Mouse (Mus musculus) forebrain, embryonic 10.5 days (tissue): Measurements from ENCODE around the gene Bcl11a. TPM values are rescaled to one million over a fixed set of nuclear protein-coding genes. Genes with fewer than 3 reads are reported as not detected.
A peak's percentile ranks its signal among the peaks of the same experiment; 100 is the strongest.

ENCODE experiments used
- DNase-seq: peaks from one replicate; pipeline ENCODE4 v3.0.0-alpha.2; 2017; ENCODE audit warnings: low spot score; ENCODE audit errors: extremely low spot score
- H3K27ac ChIP-seq: fragments of 300-500 bp; sonication (generic); 2 replicates; pipeline ENCODE4 v1.5.1; 2016; ENCODE audit warnings: mild to moderate bottlenecking
- H3K27me3 ChIP-seq: fragments of 300-500 bp; sonication (generic); 2 replicates; pipeline ENCODE4 v1.6.1; 2016; ENCODE audit warnings: mild to moderate bottlenecking; ENCODE audit not compliant: poor library complexity, severe bottlenecking
- H3K36me3 ChIP-seq: fragments of 300-500 bp; sonication (generic); replicated peaks from 2 replicates; pipeline ENCODE4 v1.6.1; 2016; ENCODE audit warnings: mild to moderate bottlenecking, moderate library complexity
- H3K4me1 ChIP-seq: fragments of 300-500 bp; sonication (generic); 2 replicates; pipeline ENCODE4 v1.6.1; 2016
- H3K4me3 ChIP-seq: fragments of 300-500 bp; sonication (generic); 2 replicates; pipeline ENCODE4 v1.5.1; 2016; ENCODE audit warnings: mild to moderate bottlenecking, moderate library complexity
- H3K9me3 ChIP-seq: fragments of 300-500 bp; sonication (generic); 2 replicates; pipeline ENCODE4 v1.6.1; 2016; ENCODE audit warnings: mild to moderate bottlenecking, moderate library complexity
- WGBS: fragments of 180-500 bp; shearing (Covaris S2); methylation state at CpG from one replicate; pipeline ENCODE4 v1.1.7; 2016; 5-methylcytosine and 5-hydroxymethylcytosine counted together
- polyA plus RNA-seq: library from polyadenylated mRNA; unstranded; fragments of >200 nt; fragmentation: Nextera tagmentation; extraction: Ambion mirVana; gene quantifications from 2 replicates; pipeline ENCODE4 v1.2.1, GENCODE M21; 2016

Bcl11a gene
- polyA plus RNA-seq, 1 experiment from 2014 or later: 44.1 TPM

GRCm38 (mm10) chr11:24074021-24074591, 3.8 kb upstream of the Bcl11a start:
- DNase-seq: no peak
- Histone ChIP-seq H3K36me3 (no peaks in the 10 kb centered on the region), H3K4me3 (peak overlapping the region; percentile 75), H3K9me3 (no peaks in the 10 kb centered on the region), H3K4me1 (peaks cover 34% of the 10 kb centered on the region), H3K27me3 (peaks cover 35% of the 10 kb centered on the region), H3K27ac (peak overlapping the region; percentile 37; the same call in 1 of the 2 replicates)
- WGBS: under 1% methylated on average over 18 of the region's 18 CpGs

- H3K27me3 ChIP-seq: peaks cover 31% of the 10 kb centered on the region
- H3K27ac ChIP-seq: peak within 1 kb of the TSS; percentile 96
- H3K9me3 ChIP-seq: no peaks in the 10 kb centered on the region
- H3K4me1 ChIP-seq: peaks cover 35% of the 10 kb centered on the region
- no peaks in the 10 kb centered on the region for H3K36me3 ChIP-seq
- peak within 1 kb of the TSS; percentile 75 for H3K4me3 ChIP-seq
- WGBS: under 1% methylated on average over 11 of the region's 11 CpGs
- no peak for DNase-seq
These were observed 3.2 kb upstream of the Bcl11a start, which contains the start of gene A830031A19Rik for GRCm38 (mm10) chr11:24074634-24075104. A830031A19Rik (minus strand) TSS chr11:24075054.

GRCm38 (mm10) chr11:24075486-24076126, 2.2 kb upstream of the Bcl11a start:
- Histone ChIP-seq H3K4me1 (peaks cover 45% of the 10 kb centered on the region), H3K9me3 (no peaks in the 10 kb centered on the region), H3K4me3 (peak overlapping the region; percentile 75), H3K27ac (peak overlapping the region; percentile 96), H3K27me3 (peaks cover 40% of the 10 kb centered on the region), H3K36me3 (no peaks in the 10 kb centered on the region)
- DNase-seq: no peak
- 0% methylated on average over 17 of the region's 17 CpGs for WGBS

GRCm38 (mm10) chr11:24076127-24076650, 1.7 kb upstream of the Bcl11a start:
- Histone ChIP-seq H3K4me3 (peak overlapping the region; percentile 75), H3K27ac (peak overlapping the region; percentile 96), H3K4me1 (peaks cover 51% of the 10 kb centered on the region), H3K27me3 (peaks cover 44% of the 10 kb centered on the region), H3K9me3 (no peaks in the 10 kb centered on the region), H3K36me3 (no peaks in the 10 kb centered on the region)
- WGBS: under 1% methylated on average over 32 of the region's 32 CpGs
- DNase-seq: peak; percentile 80

GRCm38 (mm10) chr11:24076821-24077730, 780 bp upstream of the Bcl11a start:
- peaks cover 44% of the 10 kb centered on the region for H3K27me3 ChIP-seq
- peak; percentile 77 for DNase-seq
- under 1% methylated on average over 59 of the region's 59 CpGs for WGBS
- H3K4me1 ChIP-seq: peaks cover 59% of the 10 kb centered on the region
- no peaks in the 10 kb centered on the region for H3K36me3 ChIP-seq
- H3K4me3 ChIP-seq: peak overlapping the region; percentile 75
- H3K9me3 ChIP-seq: no peaks in the 10 kb centered on the region
- H3K27ac ChIP-seq: peak overlapping the region; percentile 96

- Histone ChIP-seq H3K27ac (peak overlapping the region; percentile 96), H3K4me3 (peak overlapping the region; percentile 75), H3K4me1 (peaks cover 67% of the 10 kb centered on the region), H3K27me3 (peaks cover 40% of the 10 kb centered on the region), H3K36me3 (no peaks in the 10 kb centered on the region), H3K9me3 (no peaks in the 10 kb centered on the region)
- peak; percentile 68 for DNase-seq
- WGBS: under 1% methylated on average over 38 of the region's 38 CpGs
These were observed 955 bp downstream of the Bcl11a start for GRCm38 (mm10) chr11:24078706-24079316.

- Histone ChIP-seq H3K36me3 (no peaks in the 10 kb centered on the region), H3K4me1 (peaks cover 62% of the 10 kb centered on the region), H3K27me3 (peaks cover 33% of the 10 kb centered on the region), H3K27ac (peak overlapping the region; percentile 96), H3K4me3 (peak overlapping the region; percentile 75), H3K9me3 (no peaks in the 10 kb centered on the region)
- peak; percentile 67 for DNase-seq
- WGBS: under 1% methylated on average over 43 of the region's 43 CpGs
These were observed 1.8 kb downstream of the Bcl11a start for GRCm38 (mm10) chr11:24079392-24080391.

GRCm38 (mm10) chr11:24080541-24080940, 2.7 kb downstream of the Bcl11a start:
- Histone ChIP-seq H3K4me1 (peaks cover 59% of the 10 kb centered on the region), H3K36me3 (peaks cover 6% of the 10 kb centered on the region), H3K27me3 (peaks cover 33% of the 10 kb centered on the region), H3K4me3 (peak overlapping the region; percentile 75), H3K9me3 (no peaks in the 10 kb centered on the region), H3K27ac (peak overlapping the region; percentile 96)
- peak; percentile 62 for DNase-seq
- 0% methylated on average over 30 of the region's 30 CpGs for WGBS

- H3K4me1 ChIP-seq: peaks cover 57% of the 10 kb centered on the region
- DNase-seq: peak; percentile 77
- H3K9me3 ChIP-seq: no peaks in the 10 kb centered on the region
- peaks cover 33% of the 10 kb centered on the region for H3K27me3 ChIP-seq
- H3K36me3 ChIP-seq: peaks cover 12% of the 10 kb centered on the region
- under 1% methylated on average over 35 of the region's 35 CpGs for WGBS
- peak overlapping the region; percentile 75 for H3K4me3 ChIP-seq
- H3K27ac ChIP-seq: peak overlapping the region; percentile 96
These were observed 3.3 kb downstream of the Bcl11a start for GRCm38 (mm10) chr11:24081016-24081686.

- H3K27me3 ChIP-seq: peaks cover 37% of the 10 kb centered on the region
- H3K4me3 ChIP-seq: peak overlapping the region; percentile 75
- WGBS: under 1% methylated on average over 43 of the region's 43 CpGs
- peaks cover 19% of the 10 kb centered on the region for H3K36me3 ChIP-seq
- no peaks in the 10 kb centered on the region for H3K9me3 ChIP-seq
- peak overlapping the region; percentile 96 for H3K27ac ChIP-seq
- DNase-seq: no peak
- peaks cover 61% of the 10 kb centered on the region for H3K4me1 ChIP-seq
These were observed 4.0 kb downstream of the Bcl11a start for GRCm38 (mm10) chr11:24081687-24082384.
